Mouse (Mus musculus) kidney, embryonic 15.5 days (tissue): ENCODE results near the gene Rnf144a. TPM values are rescaled to one million over a fixed set of nuclear protein-coding genes. Genes with fewer than 3 reads are reported as not detected.
A peak's percentile ranks its signal among the peaks of the same experiment; 100 is the strongest.

Source experiments
- ATAC-seq: fragments of 200-750 bp; cut with Nextera tagmentation; replicated peaks from 2 replicates; pipeline ENCODE4 v1.8.0; 2017; ENCODE audit warnings: moderate TSS enrichment; ENCODE audit not compliant: low FRiP score
- H3K27ac ChIP-seq: fragments of 300-500 bp; sonication (generic); 2 replicates; pipeline ENCODE4 v1.5.1; 2015; ENCODE audit warnings: mild to moderate bottlenecking, inconsistent platforms
- H3K27me3 ChIP-seq: fragments of 300-500 bp; sonication (generic); 2 replicates; pipeline ENCODE4 v1.6.1; 2015; ENCODE audit warnings: inconsistent platforms
- H3K36me3 ChIP-seq: fragments of 300-500 bp; sonication (generic); 2 replicates; pipeline ENCODE4 v1.6.1; 2015; ENCODE audit warnings: inconsistent platforms
- H3K4me1 ChIP-seq: fragments of 300-500 bp; sonication (generic); 2 replicates; pipeline ENCODE4 v1.6.1; 2015; ENCODE audit warnings: inconsistent platforms
- H3K4me2 ChIP-seq: fragments of 300-500 bp; sonication (generic); 2 replicates; pipeline ENCODE4 v1.6.1; 2015; ENCODE audit warnings: moderate library complexity, mild to moderate bottlenecking, inconsistent platforms
- H3K4me3 ChIP-seq: fragments of 300-500 bp; sonication (generic); replicated peaks from 2 replicates; pipeline ENCODE4 v1.5.1; 2015; ENCODE audit warnings: mild to moderate bottlenecking, inconsistent platforms
- H3K9ac ChIP-seq: fragments of 300-500 bp; sonication (generic); 2 replicates; pipeline ENCODE4 v1.6.1; 2015; ENCODE audit warnings: mild to moderate bottlenecking, inconsistent platforms
- H3K9me3 ChIP-seq: fragments of 300-500 bp; sonication (generic); replicated peaks from 2 replicates; pipeline ENCODE4 v1.6.1; 2016; ENCODE audit warnings: inconsistent platforms
- WGBS: fragments of 180-500 bp; shearing (Covaris S2); methylation state at CpG from one replicate; pipeline ENCODE4 v1.1.7; 2015; ENCODE audit warnings: mixed read lengths; 5-methylcytosine and 5-hydroxymethylcytosine counted together
- polyA plus RNA-seq: library from polyadenylated mRNA; unstranded; fragments of >200 nt; fragmentation: Nextera tagmentation; extraction: Ambion mirVana; gene quantifications from 2 replicates; pipeline ENCODE4 v1.2.1, GENCODE M21; 2015

Rnf144a gene
- polyA plus RNA-seq, 1 experiment from 2014 or later: 36.1 TPM

DNA sequence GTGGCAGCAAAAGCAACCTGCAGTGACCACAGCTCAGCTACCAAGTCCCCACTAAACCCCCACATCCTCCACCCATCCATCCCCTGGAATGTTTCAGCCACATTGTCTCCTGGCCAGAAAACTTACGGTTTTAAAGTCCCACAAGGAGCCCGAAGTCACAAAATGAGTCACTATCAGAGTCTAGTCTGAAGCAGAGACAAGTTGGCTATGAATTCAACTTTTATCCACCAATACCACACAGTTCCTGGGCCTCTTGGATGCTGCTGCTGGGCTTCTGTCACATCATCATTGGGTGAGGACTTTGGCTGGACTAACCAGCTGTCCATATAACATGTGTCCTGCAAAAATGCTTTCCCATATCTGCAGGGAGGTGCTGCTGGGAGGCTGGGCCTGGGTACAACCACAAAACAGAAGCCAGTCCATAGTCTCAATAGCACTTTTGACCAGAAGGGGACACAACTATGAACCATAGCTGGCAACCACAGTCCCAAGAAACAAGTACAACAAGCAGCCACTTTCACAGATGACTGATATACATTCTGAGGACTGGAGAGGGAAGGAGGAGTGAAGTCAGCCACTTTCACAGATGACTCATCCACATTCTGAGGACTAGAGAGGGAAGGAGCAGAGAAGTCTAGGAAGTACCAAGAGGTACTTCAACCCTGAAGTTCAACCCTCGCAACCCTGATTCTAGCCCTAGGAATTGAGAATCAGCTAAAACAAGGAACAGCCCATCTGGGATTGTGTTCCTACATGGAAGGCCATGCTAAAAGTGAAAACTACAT is 49.3 kb downstream of the Rnf144a start:
- peaks cover 15% of the 10 kb centered on the region for H3K4me1 ChIP-seq
- H3K27ac ChIP-seq: no peak overlapping the region
- H3K27me3 ChIP-seq: no peaks in the 10 kb centered on the region
- H3K4me2 ChIP-seq: no peak overlapping the region
- H3K9me3 ChIP-seq: no peaks in the 10 kb centered on the region
- 91% methylated on average over 3 of the region's 3 CpGs for WGBS
- peaks cover 5% of the 10 kb centered on the region; the same call in 1 of the 2 replicates for H3K36me3 ChIP-seq
- H3K9ac ChIP-seq: no peak overlapping the region
- no peak overlapping the region for H3K4me3 ChIP-seq
- no peak for ATAC-seq

- Histone ChIP-seq H3K9ac (no peak overlapping the region), H3K9me3 (no peaks in the 10 kb centered on the region), H3K4me1 (peaks cover 17% of the 10 kb centered on the region), H3K36me3 (peaks cover 5% of the 10 kb centered on the region; the same call in 1 of the 2 replicates), H3K27me3 (no peaks in the 10 kb centered on the region), H3K4me2 (no peak overlapping the region), H3K27ac (no peak overlapping the region), H3K4me3 (no peak overlapping the region)
- WGBS: 72% methylated on average over 5 of the region's 5 CpGs
- no peak; the same call in 1 of the 2 replicates for ATAC-seq
These were observed 50.2 kb downstream of the Rnf144a start for GRCm38 (mm10) chr12:26364822-26365221.

DNA sequence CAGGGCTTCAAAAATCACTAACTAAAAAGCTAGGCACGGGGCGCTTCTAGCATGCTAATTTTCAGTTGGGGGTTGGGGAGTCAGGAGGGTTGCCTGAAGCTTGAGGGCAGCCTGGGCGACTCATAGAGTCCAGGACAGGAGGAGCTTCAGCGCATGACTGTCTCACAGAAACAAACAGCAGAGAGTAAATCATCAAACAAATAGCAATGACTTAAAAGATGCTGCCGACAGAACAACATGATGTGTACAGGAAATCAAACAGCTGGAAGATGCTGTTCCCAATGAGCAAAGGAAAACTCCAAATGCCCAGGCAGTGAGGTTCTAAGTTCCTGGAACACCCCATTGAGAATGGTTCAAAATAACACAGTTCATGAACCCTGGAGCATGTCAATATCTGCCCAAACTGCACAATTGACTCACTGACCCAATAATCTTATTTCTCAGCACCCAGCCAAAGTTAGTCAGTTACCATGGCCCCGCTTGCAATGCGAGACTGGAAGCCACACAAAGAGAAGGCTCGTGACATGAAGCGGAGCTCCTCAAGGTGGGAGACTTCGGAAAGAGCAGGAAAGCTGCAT is 54.0 kb downstream of the Rnf144a start:
- peak overlapping the region; percentile 27; the same call in 1 of the 2 replicates for H3K27ac ChIP-seq
- no peaks in the 10 kb centered on the region for H3K27me3 ChIP-seq
- H3K4me3 ChIP-seq: no peak overlapping the region
- 66% methylated on average over 10 of the region's 10 CpGs for WGBS
- no peak overlapping the region for H3K9ac ChIP-seq
- H3K36me3 ChIP-seq: peaks cover 15% of the 10 kb centered on the region
- H3K9me3 ChIP-seq: no peaks in the 10 kb centered on the region
- ATAC-seq: 0 out of 2 replicates have a peak, but pooled peaks have one; percentile 40
- H3K4me1 ChIP-seq: peaks cover 21% of the 10 kb centered on the region
- H3K4me2 ChIP-seq: no peak overlapping the region

DNA sequence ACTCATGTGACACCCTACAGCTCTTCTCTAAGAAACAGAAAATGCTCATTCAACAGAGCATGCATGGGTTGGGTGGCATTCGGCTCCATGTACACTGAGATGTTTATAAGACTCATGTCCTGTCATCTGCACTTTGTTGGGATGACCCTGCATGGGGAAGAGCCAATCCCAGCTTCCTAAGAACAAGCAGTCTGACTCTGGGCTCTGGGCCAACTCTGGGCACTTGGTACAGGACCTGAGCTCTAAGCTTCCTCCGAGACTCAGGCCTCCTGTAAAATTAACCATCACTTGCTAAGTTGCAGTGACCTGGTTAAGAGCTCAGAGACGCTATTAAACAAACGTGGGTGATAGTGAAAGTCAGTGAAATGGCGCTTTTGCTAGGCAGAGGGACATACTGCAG is 55.2 kb downstream of the Rnf144a start:
- H3K4me3 ChIP-seq: no peak overlapping the region
- 85% methylated on average over 5 of the region's 5 CpGs for WGBS
- ATAC-seq: no peak
- H3K36me3 ChIP-seq: peaks cover 15% of the 10 kb centered on the region
- no peak overlapping the region for H3K27ac ChIP-seq
- H3K27me3 ChIP-seq: no peaks in the 10 kb centered on the region
- peaks cover 26% of the 10 kb centered on the region for H3K4me1 ChIP-seq
- no peak overlapping the region for H3K9ac ChIP-seq
- no peak overlapping the region for H3K4me2 ChIP-seq
- H3K9me3 ChIP-seq: no peaks in the 10 kb centered on the region

- Histone ChIP-seq H3K9ac (no peak overlapping the region), H3K9me3 (no peaks in the 10 kb centered on the region), H3K27me3 (no peaks in the 10 kb centered on the region), H3K27ac (no peak overlapping the region), H3K4me1 (peaks cover 29% of the 10 kb centered on the region), H3K4me2 (no peak overlapping the region), H3K36me3 (peaks cover 15% of the 10 kb centered on the region), H3K4me3 (no peak overlapping the region)
- no peak for ATAC-seq
- 97% methylated on average over 2 of the region's 2 CpGs for WGBS
These were observed 55.8 kb downstream of the Rnf144a start for GRCm38 (mm10) chr12:26359241-26359640.

DNA sequence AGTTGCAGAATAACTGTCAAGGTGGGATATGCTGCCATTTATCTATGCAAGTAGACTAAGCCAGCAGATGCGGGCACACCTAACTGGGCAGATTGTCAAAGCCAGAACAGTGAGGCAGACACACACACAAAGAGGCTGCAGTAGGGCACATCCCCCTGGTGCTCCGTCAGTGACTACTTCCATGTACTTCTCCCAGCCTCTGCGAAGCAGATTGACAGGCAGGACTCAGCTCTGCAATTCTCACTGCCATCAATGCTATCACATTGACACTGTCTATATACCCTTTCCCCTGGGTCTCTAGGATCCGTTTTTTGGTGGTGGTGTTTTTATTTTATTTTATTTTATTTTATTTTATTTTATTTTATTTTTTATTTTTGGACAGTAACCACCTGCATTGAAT is 57.8 kb downstream of the Rnf144a start:
- no peak for ATAC-seq
- no peaks in the 10 kb centered on the region for H3K9me3 ChIP-seq
- no peak overlapping the region for H3K9ac ChIP-seq
- H3K4me1 ChIP-seq: peaks cover 29% of the 10 kb centered on the region
- no peaks in the 10 kb centered on the region for H3K27me3 ChIP-seq
- no peak overlapping the region for H3K4me2 ChIP-seq
- no peak overlapping the region for H3K4me3 ChIP-seq
- 85% methylated on average over 4 of the region's 4 CpGs for WGBS
- 0 out of 2 replicates have a peak overlapping the region, but pooled peaks have one; percentile 54 for H3K27ac ChIP-seq
- peaks cover 20% of the 10 kb centered on the region for H3K36me3 ChIP-seq

DNA sequence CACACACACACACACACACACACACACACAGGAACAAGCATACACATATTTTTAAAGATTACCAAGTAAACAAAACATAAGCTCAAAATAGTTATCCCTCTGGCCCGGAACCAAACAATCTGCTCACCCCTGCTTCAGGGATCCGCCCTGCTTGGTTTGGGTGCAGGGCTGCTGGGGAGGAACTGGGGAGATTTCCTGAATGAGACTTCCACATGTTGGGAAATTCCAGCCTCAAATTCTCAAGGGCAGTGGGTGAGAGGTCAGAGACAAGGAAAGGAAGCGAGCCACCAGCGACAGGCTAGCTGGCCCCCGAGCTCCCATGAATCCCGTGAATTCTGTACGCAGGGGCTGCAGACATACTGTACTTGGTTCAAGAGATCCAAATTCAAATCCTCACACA is 58.9 kb downstream of the Rnf144a start:
- H3K9me3 ChIP-seq: no peaks in the 10 kb centered on the region
- H3K4me2 ChIP-seq: no peak overlapping the region
- no peak for ATAC-seq
- peak overlapping the region; percentile 54; the same call in 1 of the 2 replicates for H3K27ac ChIP-seq
- no peak overlapping the region for H3K9ac ChIP-seq
- 55% methylated on average over 7 of the region's 7 CpGs for WGBS
- H3K4me3 ChIP-seq: no peak overlapping the region
- no peaks in the 10 kb centered on the region for H3K27me3 ChIP-seq
- peaks cover 27% of the 10 kb centered on the region; the same call in 1 of the 2 replicates for H3K4me1 ChIP-seq
- H3K36me3 ChIP-seq: peaks cover 20% of the 10 kb centered on the region

- Histone ChIP-seq H3K4me2 (no peak overlapping the region), H3K27me3 (no peaks in the 10 kb centered on the region), H3K4me3 (no peak overlapping the region), H3K27ac (no peak overlapping the region), H3K9me3 (no peaks in the 10 kb centered on the region), H3K4me1 (0 out of 2 replicates have a peak, but pooled peaks cover 19% of the 10 kb centered on the region), H3K9ac (no peak overlapping the region), H3K36me3 (peaks cover 9% of the 10 kb centered on the region; the same call in 1 of the 2 replicates)
- ATAC-seq: no peak
- WGBS: 72% methylated on average over 3 of the region's 3 CpGs
These were observed 63.7 kb downstream of the Rnf144a start for GRCm38 (mm10) chr12:26351321-26351720.

GRCm38 (mm10) chr12:26344408-26344807 is 70.6 kb downstream of the Rnf144a start:
- 88% methylated on average over 5 of the region's 5 CpGs for WGBS
- no peak overlapping the region for H3K9ac ChIP-seq
- no peak for ATAC-seq
- H3K4me1 ChIP-seq: 0 out of 2 replicates have a peak, but pooled peaks cover 8% of the 10 kb centered on the region
- H3K27me3 ChIP-seq: no peaks in the 10 kb centered on the region
- H3K4me2 ChIP-seq: no peak overlapping the region
- no peaks in the 10 kb centered on the region for H3K9me3 ChIP-seq
- H3K4me3 ChIP-seq: no peak overlapping the region
- H3K27ac ChIP-seq: no peak overlapping the region
- H3K36me3 ChIP-seq: 0 out of 2 replicates have a peak, but pooled peaks cover 1% of the 10 kb centered on the region

DNA sequence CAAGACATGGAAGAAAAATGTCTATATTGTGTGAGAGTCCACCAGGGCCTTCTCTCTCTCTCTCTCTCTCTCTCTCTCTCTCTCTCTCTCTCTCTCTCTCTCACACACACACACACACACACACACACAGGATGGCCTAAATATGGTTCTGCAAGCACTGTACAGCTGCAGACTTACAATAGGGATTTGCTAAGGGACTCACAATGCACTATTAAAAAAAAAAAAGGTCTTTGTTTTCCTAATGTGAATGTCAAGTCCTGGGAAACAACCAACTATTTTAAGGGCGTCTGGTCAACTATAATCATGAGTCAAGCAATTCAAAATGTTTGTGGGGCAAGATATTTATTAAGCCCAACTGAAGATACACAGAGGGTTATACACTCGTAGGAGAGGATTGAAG is 71.9 kb downstream of the Rnf144a start:
- H3K4me1 ChIP-seq: 0 out of 2 replicates have a peak, but pooled peaks cover 8% of the 10 kb centered on the region
- 76% methylated on average over 2 of the region's 2 CpGs for WGBS
- H3K9ac ChIP-seq: no peak overlapping the region
- no peak overlapping the region for H3K4me2 ChIP-seq
- H3K4me3 ChIP-seq: no peak overlapping the region
- no peaks in the 10 kb centered on the region for H3K9me3 ChIP-seq
- H3K27me3 ChIP-seq: no peaks in the 10 kb centered on the region
- peaks cover 11% of the 10 kb centered on the region for H3K36me3 ChIP-seq
- peak overlapping the region; percentile 58 for H3K27ac ChIP-seq
- no peak for ATAC-seq

- H3K36me3 ChIP-seq: peaks cover 16% of the 10 kb centered on the region
- H3K4me1 ChIP-seq: 0 out of 2 replicates have a peak, but pooled peaks cover 8% of the 10 kb centered on the region
- peak overlapping the region; percentile 54 for H3K27ac ChIP-seq
- peak; percentile 74 for ATAC-seq
- H3K4me2 ChIP-seq: no peak overlapping the region
- WGBS: 73% methylated on average over 3 of the region's 3 CpGs
- H3K27me3 ChIP-seq: no peaks in the 10 kb centered on the region
- H3K4me3 ChIP-seq: no peak overlapping the region
- H3K9me3 ChIP-seq: no peaks in the 10 kb centered on the region
- H3K9ac ChIP-seq: no peak overlapping the region
These were observed 72.4 kb downstream of the Rnf144a start for GRCm38 (mm10) chr12:26342663-26343062.

DNA sequence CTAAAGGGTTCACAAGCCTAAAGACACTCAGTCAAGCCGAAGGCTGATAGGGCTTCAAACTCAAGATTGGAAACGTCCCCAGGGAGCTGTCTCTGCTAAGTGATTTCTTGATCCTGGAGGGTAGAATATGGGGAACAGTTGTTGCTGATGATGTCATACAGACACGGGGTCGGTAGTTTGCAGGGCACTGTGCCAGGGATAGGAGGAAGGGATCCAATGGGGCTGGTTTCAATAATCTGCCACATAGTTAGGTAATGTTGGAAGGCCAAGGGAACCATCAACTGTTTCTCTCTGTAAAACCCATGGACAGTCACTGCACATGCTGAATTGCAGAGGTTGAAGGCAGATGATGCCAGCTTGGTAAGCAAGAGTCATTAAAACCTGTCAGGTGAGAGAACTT is 73.0 kb downstream of the Rnf144a start:
- Histone ChIP-seq H3K4me2 (no peak overlapping the region), H3K27me3 (no peaks in the 10 kb centered on the region), H3K4me1 (0 out of 2 replicates have a peak, but pooled peaks cover 8% of the 10 kb centered on the region), H3K4me3 (no peak overlapping the region), H3K9ac (no peak overlapping the region), H3K27ac (peak overlapping the region; percentile 54), H3K36me3 (peaks cover 22% of the 10 kb centered on the region), H3K9me3 (no peaks in the 10 kb centered on the region)
- 74% methylated on average over 4 of the region's 4 CpGs for WGBS
- no peak for ATAC-seq
